Mouse (Mus musculus) bone marrow macrophage, adult 2 months (primary cell): Measurements from ENCODE around the gene Hnrnpll.

Experiments used
- CTCF ChIP-seq: IDR thresholded peaks from 2 replicates; pipeline ENCODE4 v1.5.1; 2012; ENCODE audit warnings: low read depth, mild to moderate bottlenecking, low read length, moderate library complexity
- POLR2A ChIP-seq: IDR thresholded peaks from 2 replicates; pipeline ENCODE4 v1.6.1; 2012; ENCODE audit warnings: mild to moderate bottlenecking, low read depth, low read length, borderline replicate concordance

DNA sequence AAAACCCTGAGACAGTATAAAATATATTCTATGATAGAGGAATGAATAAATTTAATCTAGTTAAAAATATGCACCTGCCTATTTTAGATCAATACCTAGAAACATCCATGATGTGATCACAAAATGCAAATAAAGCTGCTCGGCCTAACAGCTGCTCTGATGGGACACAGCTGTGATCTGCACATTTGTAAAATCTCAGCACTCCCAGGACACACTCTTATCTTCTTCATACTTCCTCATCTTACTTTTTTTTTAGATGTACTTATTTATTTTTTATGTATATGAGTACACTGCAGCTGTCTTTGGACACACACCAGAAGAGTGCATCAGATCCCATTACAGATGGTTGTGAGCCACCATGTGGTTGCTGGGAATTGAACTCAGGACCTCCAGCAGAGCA is 20.4 kb downstream of the Hnrnpll start:
- TF ChIP-seq POLR2A: no peak
- TF ChIP-seq CTCF: no peak
